Mouse (Mus musculus): ENCODE results near the gene Tnfrsf22. TPM values are rescaled to one million over a fixed set of nuclear protein-coding genes. Genes with fewer than 3 reads are reported as not detected.
A peak's percentile ranks its signal among the peaks of the same experiment; 100 is the strongest.
"Not testable (repeated sequence)": the region's sequence is repeated elsewhere in the genome, so short reads cannot be mapped to it uniquely, and the experiment has no call there.

The Tnfrsf22 gene
- polyA plus RNA-seq, 1 experiment: 15.5 TPM

GRCm38 (mm10) chr7:143685359-143686067, 36.1 kb upstream of the Tnfrsf22 start, which contains the start of gene Tnfrsf23:
Gene Tnfrsf23 (minus strand): TSS chr7:143685872.
- H3ac ChIP-seq (ENCODE audit: control insufficient read depth, insufficient read length): peak within 1 kb of the TSS; percentile 11
- H3K4me3 ChIP-seq: peak within 1 kb of the TSS; percentile 31
- H3K27me3 ChIP-seq (ENCODE audit: control insufficient read depth, insufficient read depth, insufficient read length): no peaks in the 10 kb centered on the region
- peaks cover 7% of the 10 kb centered on the region for H3K36me3 ChIP-seq (ENCODE audit: control insufficient read depth, insufficient read depth)
- peak within 1 kb of the TSS; percentile 80 for H3K4me2 ChIP-seq (ENCODE audit: low read depth)
- TF ChIP-seq TCF12 (IDR thresholded peaks at IDR 0.05; ENCODE audit: insufficient read depth, poor library complexity, severe bottlenecking) (no peak), E2F4 (IDR thresholded peaks at IDR 0.05; ENCODE audit: insufficient read depth) (no peak), MYOG (IDR thresholded peaks at IDR 0.05; ENCODE audit: control insufficient read depth in 1 of 3, insufficient read depth in 1 of 3, insufficient read length in 2 of 3, low read depth in 2 of 3) (no peak), POLR2AphosphoS2 (IDR thresholded peaks at IDR 0.05; ENCODE audit: insufficient read length, low read depth) (peak; percentile 98), SRF (IDR thresholded peaks at IDR 0.05; ENCODE audit: control insufficient read depth, insufficient read length, low read depth) (no peak), USF1 (IDR thresholded peaks at IDR 0.05; ENCODE audit: low read depth) (no peak), POLR2A (IDR thresholded peaks at IDR 0.05; ENCODE audit: insufficient read length, low read depth) (peak; percentile 98), TCF3 (IDR thresholded peaks at IDR 0.05; ENCODE audit: insufficient read length, low read depth) (no peak), MYOD1 (IDR thresholded peaks at IDR 0.05; ENCODE audit: control insufficient read depth in 1 of 3, insufficient read length in 2 of 3, low read depth in 2 of 3) (peak in 1 of 3 experiments; percentile 10), CEBPB (IDR thresholded peaks at IDR 0.05; ENCODE audit: insufficient read depth, poor library complexity, severe bottlenecking) (peak; percentile 66; the same call in 1 of the 2 replicates)
- H3K79me2 ChIP-seq (ENCODE audit: control insufficient read depth, insufficient read depth): no peaks in the 10 kb centered on the region

- H3K79me2 ChIP-seq (ENCODE audit: control insufficient read depth, insufficient read depth); H3K27me3 ChIP-seq (ENCODE audit: control insufficient read depth, insufficient read depth, insufficient read length); H3K36me3 ChIP-seq (ENCODE audit: control insufficient read depth, insufficient read depth); H3ac ChIP-seq (ENCODE audit: control insufficient read depth, insufficient read length): not testable (repeated sequence)
- peak overlapping the region; percentile 80 for H3K4me2 ChIP-seq (ENCODE audit: low read depth)
- peak overlapping the region; percentile 31 for H3K4me3 ChIP-seq
Measured at GRCm38 (mm10) chr7:143684569-143684968, 35.1 kb upstream of the Tnfrsf22 start.

- Histone ChIP-seq H3K79me2 (ENCODE audit: control insufficient read depth, insufficient read depth) (no peaks in the 10 kb centered on the region), H3K27me3 (ENCODE audit: control insufficient read depth, insufficient read depth, insufficient read length) (no peaks in the 10 kb centered on the region), H3ac (ENCODE audit: control insufficient read depth, insufficient read length) (no peak overlapping the region), H3K4me3 (no peak overlapping the region), H3K4me2 (ENCODE audit: low read depth) (no peak overlapping the region), H3K36me3 (ENCODE audit: control insufficient read depth, insufficient read depth) (peaks cover 4% of the 10 kb centered on the region)
- TF ChIP-seq E2F4 (IDR thresholded peaks at IDR 0.05; ENCODE audit: insufficient read depth) (no peak), POLR2A (IDR thresholded peaks at IDR 0.05; ENCODE audit: insufficient read length, low read depth) (no peak), CEBPB (IDR thresholded peaks at IDR 0.05; ENCODE audit: insufficient read depth, poor library complexity, severe bottlenecking) (no peak), TCF12 (IDR thresholded peaks at IDR 0.05; ENCODE audit: insufficient read depth, poor library complexity, severe bottlenecking) (no peak), REST (IDR thresholded peaks at IDR 0.05; ENCODE audit: insufficient read depth, insufficient read length) (no peak), SRF (IDR thresholded peaks at IDR 0.05; ENCODE audit: control insufficient read depth, insufficient read length, low read depth) (no peak), MAX (IDR thresholded peaks at IDR 0.05; ENCODE audit: low read depth) (no peak), MYOD1 (IDR thresholded peaks at IDR 0.05; ENCODE audit: control insufficient read depth in 1 of 3, insufficient read length in 2 of 3, low read depth in 2 of 3) (no peak), POLR2AphosphoS2 (IDR thresholded peaks at IDR 0.05; ENCODE audit: insufficient read length, low read depth) (no peak), TCF3 (IDR thresholded peaks at IDR 0.05; ENCODE audit: insufficient read length, low read depth) (no peak), MYOG (IDR thresholded peaks at IDR 0.05; ENCODE audit: control insufficient read depth in 1 of 3, insufficient read depth in 1 of 3, insufficient read length in 2 of 3, low read depth in 2 of 3) (no peak), USF1 (IDR thresholded peaks at IDR 0.05; ENCODE audit: low read depth) (no peak)
Measured at GRCm38 (mm10) chr7:143681566-143681965, 32.1 kb upstream of the Tnfrsf22 start.

- H3K79me2 ChIP-seq (ENCODE audit: control insufficient read depth, insufficient read depth); H3K4me3 ChIP-seq; H3K4me2 ChIP-seq (ENCODE audit: low read depth); H3K27me3 ChIP-seq (ENCODE audit: control insufficient read depth, insufficient read depth, insufficient read length); H3ac ChIP-seq (ENCODE audit: control insufficient read depth, insufficient read length); H3K36me3 ChIP-seq (ENCODE audit: control insufficient read depth, insufficient read depth): not testable (repeated sequence)
Measured at GRCm38 (mm10) chr7:143680836-143681235, 31.4 kb upstream of the Tnfrsf22 start.

GRCm38 (mm10) chr7:143679650-143680049, 30.2 kb upstream of the Tnfrsf22 start:
- H3ac ChIP-seq (ENCODE audit: control insufficient read depth, insufficient read length); H3K4me2 ChIP-seq (ENCODE audit: low read depth): not testable (repeated sequence)

More at GRCm38 (mm10) chr7:143679650-143680049, 30.2 kb upstream of the Tnfrsf22 start:
- H3K27me3 ChIP-seq (ENCODE audit: control insufficient read depth, insufficient read depth, insufficient read length); H3K36me3 ChIP-seq (ENCODE audit: control insufficient read depth, insufficient read depth); H3K79me2 ChIP-seq (ENCODE audit: control insufficient read depth, insufficient read depth); H3K4me3 ChIP-seq: not testable (repeated sequence)

Measured in myocyte (in vitro differentiated cells).